Mouse (Mus musculus) cerebellum, postnatal 14 days (tissue): ENCODE data around the gene Srrd.
A peak's percentile ranks its signal among the peaks of the same experiment; 100 is the strongest.
"Not testable (repeated sequence)": the region's sequence is repeated elsewhere in the genome, so short reads cannot be mapped to it uniquely, and the experiment has no call there.

Experiments used
- DNase-seq, 2 experiments: peaks; one replicate each; pipeline ENCODE4 v3.0.0; 2021; ENCODE audit warnings: mixed read lengths in 2 of 2

Gene Srrd

GRCm38 (mm10) chr5:112355910-112356309, 13.1 kb upstream of the Srrd start, which contains the start of gene Gm6583:
Gm6583 (minus strand) TSS chr5:112356033.
- no peak for DNase-seq

GRCm38 (mm10) chr5:112355493-112355892, 12.7 kb upstream of the Srrd start:
- DNase-seq, result no peak

GRCm38 (mm10) chr5:112349169-112349568, 6.3 kb upstream of the Srrd start:
- peak; percentile 55 to 68 for DNase-seq

GRCm38 (mm10) chr5:112346211-112346965, 3.5 kb upstream of the Srrd start:
- no peak for DNase-seq

GRCm38 (mm10) chr5:112344092-112344960, 1.5 kb upstream of the Srrd start:
- no peak for DNase-seq

- no peak for DNase-seq
Measured at GRCm38 (mm10) chr5:112343205-112343595, 360 bp upstream of the Srrd start.

GRCm38 (mm10) chr5:112339215-112339614, 3.6 kb downstream of the Srrd start:
- no peak for DNase-seq

- DNase-seq, result no peak
Measured at GRCm38 (mm10) chr5:112337004-112337403, 5.8 kb downstream of the Srrd start.

- DNase-seq, result peak; percentile 71 to 80
Measured at GRCm38 (mm10) chr5:112335473-112335872, 7.4 kb downstream of the Srrd start.

- no peak for DNase-seq
Measured at GRCm38 (mm10) chr5:112329805-112330564, 12.9 kb downstream of the Srrd start.

- no peak for DNase-seq
Measured at GRCm38 (mm10) chr5:112327854-112328253, 15.0 kb downstream of the Srrd start.

GRCm38 (mm10) chr5:112326446-112327009, 16.3 kb downstream of the Srrd start:
- DNase-seq, result no peak

- DNase-seq, result peak; percentile 98
Measured at GRCm38 (mm10) chr5:112325546-112326445, 17.0 kb downstream of the Srrd start, which contains the start of gene Tfip11. Tfip11 (plus strand) TSS chr5:112326358.

GRCm38 (mm10) chr5:112324637-112325545, 17.9 kb downstream of the Srrd start:
- DNase-seq, result no peak

GRCm38 (mm10) chr5:112323246-112323645, 19.6 kb downstream of the Srrd start:
- DNase-seq, result no peak

GRCm38 (mm10) chr5:112321376-112321775, 21.5 kb downstream of the Srrd start:
- DNase-seq, result no peak

GRCm38 (mm10) chr5:112320936-112321335, 21.9 kb downstream of the Srrd start:
- DNase-seq, result peak; percentile 48 to 49

GRCm38 (mm10) chr5:112320379-112320778, 22.5 kb downstream of the Srrd start:
- DNase-seq, result no peak

- not testable (repeated sequence) for DNase-seq
Measured at GRCm38 (mm10) chr5:112319343-112319742, 23.5 kb downstream of the Srrd start.

GRCm38 (mm10) chr5:112317328-112317727, 25.5 kb downstream of the Srrd start:
- no peak for DNase-seq
